In the genomic region with DNA sequence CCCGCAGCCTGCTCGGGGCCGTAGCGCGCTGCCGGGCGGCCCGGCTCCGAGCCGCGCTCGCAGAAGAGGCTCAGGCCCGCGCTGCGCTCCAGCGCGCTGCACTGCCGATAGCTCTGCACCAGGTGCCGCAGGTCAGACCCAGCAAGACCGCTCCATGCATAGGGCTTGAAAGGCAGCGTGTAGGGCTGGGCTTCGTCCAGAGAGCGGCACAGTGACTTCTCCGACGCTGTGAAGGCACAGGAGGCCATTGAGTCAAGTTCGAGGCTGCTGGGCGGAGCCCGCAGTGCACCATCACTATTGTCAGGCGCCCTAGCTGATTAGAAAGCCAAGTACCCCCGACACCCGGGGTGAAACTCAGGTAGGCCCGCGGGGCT, we compare ENCODE assay signal across 8 mouse cellular contexts. TPM values are rescaled to one million over a fixed set of nuclear protein-coding genes. Genes with fewer than 3 reads are reported as not detected.
DNase-seq lines count a peak whose midpoint lies in the region; ATAC-seq lines count a peak whose summit lies in the region.

No protein-coding gene starts in this region.

- peaks cover 99% of the 10 kb centered on the region for H3K27me3 ChIP-seq in kidney, embryonic 15.5 days
- peaks cover 97% of the 10 kb centered on the region for H3K27me3 ChIP-seq in hindbrain, embryonic 12.5 days
- H3K27me3 ChIP-seq in midbrain, embryonic 11.5 days (ENCODE audit: control insufficient read depth, insufficient read depth, low read length), result peaks cover 97% of the 10 kb centered on the region

- 0 out of 2 replicates have a peak, but pooled peaks have one; percentile 19 for ATAC-seq in kidney, embryonic 15.5 days (replicated peaks; ENCODE audit: low FRiP score)
- ATAC-seq in hindbrain, embryonic 12.5 days (ENCODE audit: low FRiP score), result peak; percentile 51; the same call in 1 of the 2 replicates
- ATAC-seq in midbrain, embryonic 11.5 days (ENCODE audit: low FRiP score), result peak; percentile 39; the same call in 1 of the 2 replicates
- ATAC-seq in activated CD4-positive, CD25-positive, alpha-beta regulatory T cell, adult 4 months, result no peak

- H3K9ac ChIP-seq in kidney, embryonic 15.5 days, result no peak overlapping the region
- 0 out of 2 replicates have a peak overlapping the region, but pooled peaks have one; percentile 10 for H3K9ac ChIP-seq in hindbrain, embryonic 12.5 days
- no peak overlapping the region for H3K9ac ChIP-seq in midbrain, embryonic 11.5 days (ENCODE audit: low read length)

- H3K4me3 ChIP-seq in kidney, embryonic 15.5 days (replicated peaks), result peak overlapping the region; percentile 45
- peak overlapping the region; percentile 33 for H3K4me3 ChIP-seq in hindbrain, embryonic 12.5 days
- peak overlapping the region; percentile 20 for H3K4me3 ChIP-seq in midbrain, embryonic 11.5 days (ENCODE audit: low read depth, low read length)

- H3K4me2 ChIP-seq in kidney, embryonic 15.5 days, result peak overlapping the region; percentile 67
- H3K4me2 ChIP-seq in hindbrain, embryonic 12.5 days (replicated peaks), result peak overlapping the region; percentile 55
- peak overlapping the region; percentile 43 for H3K4me2 ChIP-seq in midbrain, embryonic 11.5 days

- DNase-seq in kidney, adult 8-10 months, result no peak
- peak; percentile 57 for DNase-seq in embryo, embryonic 10 days (ENCODE audit: low spot score)
- peak; percentile 95 for DNase-seq in midbrain, embryonic 11.5 days (ENCODE audit: low spot score, missing footprints)
- DNase-seq in left cerebral cortex, adult 11 months (ENCODE audit: low spot score), result no peak
- DNase-seq in thymus, postnatal 10 days (ENCODE audit: low spot score in 2 of 2), result no peak

- H3K36me3 ChIP-seq in kidney, embryonic 15.5 days, result no peaks in the 10 kb centered on the region
- H3K36me3 ChIP-seq in hindbrain, embryonic 12.5 days, result no peaks in the 10 kb centered on the region
- H3K36me3 ChIP-seq in midbrain, embryonic 11.5 days (ENCODE audit: control insufficient read depth, insufficient read depth, low read length), result no peaks in the 10 kb centered on the region

- H3K9me3 ChIP-seq in kidney, embryonic 15.5 days (replicated peaks), result no peaks in the 10 kb centered on the region
- H3K9me3 ChIP-seq in hindbrain, embryonic 12.5 days (replicated peaks), result no peaks in the 10 kb centered on the region
- H3K9me3 ChIP-seq in midbrain, embryonic 11.5 days (ENCODE audit: control insufficient read depth, low read length), result no peaks in the 10 kb centered on the region

- no peak overlapping the region for H3K27ac ChIP-seq in kidney, embryonic 15.5 days
- H3K27ac ChIP-seq in hindbrain, embryonic 12.5 days, result no peak overlapping the region
- no peak overlapping the region for H3K27ac ChIP-seq in midbrain, embryonic 11.5 days (ENCODE audit: low read depth, low read length)

- H3K4me1 ChIP-seq in kidney, embryonic 15.5 days, result peaks cover 55% of the 10 kb centered on the region
- H3K4me1 ChIP-seq in hindbrain, embryonic 12.5 days, result peaks cover 38% of the 10 kb centered on the region
- peaks cover 35% of the 10 kb centered on the region for H3K4me1 ChIP-seq in midbrain, embryonic 11.5 days (ENCODE audit: control insufficient read depth, insufficient read depth, low read length)

- WGBS in kidney, embryonic 15.5 days, result under 1% methylated on average over 33 of the region's 33 CpGs
- under 1% methylated on average over 33 of the region's 33 CpGs for whole genome bisulfite sequencing in hindbrain, embryonic 12.5 days
- under 1% methylated on average over 33 of the region's 33 CpGs for WGBS in midbrain, embryonic 11.5 days

RNA-seq across cellular contexts. Expression of gene Gfi1, which starts 4.2 kb away (rescaled TPM):
- polyA plus RNA-seq in kidney, embryonic 15.5 days (2015; fragmentation: Nextera tagmentation; extraction: Ambion mirVana), result 0.08 TPM in 1 of 2 replicates, not detected in the other
- 0.23 TPM in 1 of 2 replicates, not detected in the other for polyA plus RNA-seq in hindbrain, embryonic 12.5 days (2016; fragmentation: Nextera tagmentation; extraction: Ambion mirVana)
- polyA plus RNA-seq in midbrain, embryonic 11.5 days (2014; fragmentation: Nextera tagmentation; extraction: Ambion mirVana), result not detected in 2 replicates
- polyA plus RNA-seq in activated CD4-positive, CD25-positive, alpha-beta regulatory T cell, adult 4 months (2017; shearing (Covaris generic)), result 1 to 10 TPM; 2.6 to 3.1 TPM

Comparison
In these comparisons a context has a peak if more than half of its experiments do, and no peak if none do; other contexts are left out.
1. DNase-seq: peak in embryo, embryonic 10 days (single experiment) and midbrain, embryonic 11.5 days (single experiment); none in kidney, adult 8-10 months (0 of 2), left cerebral cortex, adult 11 months (single experiment) and thymus, postnatal 10 days (0 of 2).
2. Peak in every context shown above with its lines, with median percentiles within 50 percentile points of each other: H3K4me2 ChIP-seq and H3K4me3 ChIP-seq.